Mouse (Mus musculus) megakaryocyte, embryonic 14.5 days (primary cell): Measurements from ENCODE around the gene Pias3.

Source experiments
- FLI1 ChIP-seq: IDR thresholded peaks from 2 replicates; pipeline ENCODE4 v1.6.1; 2012; ENCODE audit warnings: low read length, inconsistent platforms, mixed read lengths
- GATA1 ChIP-seq: IDR thresholded peaks from 3 replicates; pipeline ENCODE4 v1.6.1; 2012; ENCODE audit warnings: mixed read lengths, low read length, inconsistent platforms, borderline replicate concordance

DNA sequence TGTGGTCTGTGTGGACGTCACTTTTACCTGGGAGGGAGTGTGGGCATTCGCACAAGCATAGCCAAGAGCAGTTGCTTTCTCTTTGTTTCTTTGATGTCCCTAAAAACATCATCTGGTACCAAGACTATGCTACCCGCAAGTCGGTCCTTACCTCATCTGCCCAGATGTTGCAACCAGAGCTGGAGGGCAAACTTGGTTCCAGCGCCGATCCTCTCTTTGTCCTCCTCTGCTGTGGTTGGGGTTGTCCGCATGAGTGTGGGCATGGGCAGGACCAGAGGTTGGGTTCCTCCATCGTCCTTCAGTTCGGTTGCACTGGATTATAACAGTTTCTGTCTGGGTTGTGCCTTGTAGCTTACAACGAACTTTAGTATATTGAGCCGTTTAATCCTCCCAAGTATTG is 10.0 kb downstream of the Pias3 start:
- no peak for TF ChIP-seq GATA1
- TF ChIP-seq FLI1: no peak
